Mouse (Mus musculus) A20 (cell line): ENCODE measurements around the gene Cachd1.
A peak's percentile ranks its signal among the peaks of the same experiment; 100 is the strongest.

Experiments used
- DNase-seq: peaks from one replicate; pipeline ENCODE4 v3.0.0-alpha.2; 2011; ENCODE audit warnings: low read depth, low spot score

Gene Cachd1

GRCm38 (mm10) chr4:101062146-101062545, 285.7 kb downstream of the Cachd1 start:
- no peak for DNase-seq

GRCm38 (mm10) chr4:101066401-101066800, 289.9 kb downstream of the Cachd1 start:
- no peak for DNase-seq

- DNase-seq, result no peak
Measured at GRCm38 (mm10) chr4:101068786-101069153, 292.3 kb downstream of the Cachd1 start, which contains the start of gene Raver2. Gene Raver2, plus strand, starts transcription at chr4:101068983.

GRCm38 (mm10) chr4:101069154-101069971, 292.9 kb downstream of the Cachd1 start:
- DNase-seq, result no peak

- peak; percentile 54 for DNase-seq
Measured at GRCm38 (mm10) chr4:101071570-101071969, 295.1 kb downstream of the Cachd1 start.

- no peak for DNase-seq
Measured at GRCm38 (mm10) chr4:101076425-101076824, 299.9 kb downstream of the Cachd1 start.
